Mouse (Mus musculus) forebrain, embryonic 14.5 days (tissue): ENCODE data around the gene Hdac10. TPM values are rescaled to one million over a fixed set of nuclear protein-coding genes. Genes with fewer than 3 reads are reported as not detected.

Source experiments
- ATAC-seq: fragments of 200-750 bp; cut with Nextera tagmentation; 2 replicates; pipeline ENCODE4 v1.8.0; 2017; ENCODE audit warnings: mild to moderate bottlenecking, moderate library complexity
- DNase-seq: peaks from one replicate; pipeline ENCODE4 v3.0.0-alpha.2; 2015; ENCODE audit warnings: low spot score
- H3K27ac ChIP-seq: fragments of 300-500 bp; sonication (generic); 2 replicates; pipeline ENCODE4 v1.5.1; 2014; ENCODE audit warnings: low read depth, mild to moderate bottlenecking, control low read depth, low read length, moderate library complexity
- H3K27me3 ChIP-seq: fragments of 300-500 bp; sonication (generic); replicated peaks from 2 replicates; pipeline ENCODE4 v1.6.1; 2014; ENCODE audit warnings: low read length, control low read depth, mixed read lengths; ENCODE audit not compliant: control insufficient read depth, insufficient read depth
- H3K36me3 ChIP-seq: fragments of 300-500 bp; sonication (generic); 2 replicates; pipeline ENCODE4 v1.6.1; 2014; ENCODE audit warnings: low read length, control low read depth; ENCODE audit not compliant: control insufficient read depth, insufficient read depth
- H3K4me1 ChIP-seq: fragments of 300-500 bp; sonication (generic); 2 replicates; pipeline ENCODE4 v1.6.1; 2014; ENCODE audit warnings: antibody characterized with exemption, low read length, control low read depth; ENCODE audit not compliant: control insufficient read depth, insufficient read depth
- H3K4me2 ChIP-seq: fragments of 300-500 bp; sonication (generic); 2 replicates; pipeline ENCODE4 v1.6.1; 2014; ENCODE audit warnings: mild to moderate bottlenecking, control low read depth, low read length
- H3K4me3 ChIP-seq: fragments of 300-500 bp; sonication (generic); 2 replicates; pipeline ENCODE4 v1.5.1; 2014; ENCODE audit warnings: low read depth, low read length, control low read depth
- H3K9ac ChIP-seq: fragments of 300-500 bp; sonication (generic); 2 replicates; pipeline ENCODE4 v1.6.1; 2014; ENCODE audit warnings: mild to moderate bottlenecking, low read length, control low read depth, moderate library complexity
- H3K9me3 ChIP-seq: fragments of 300-500 bp; sonication (generic); replicated peaks from 2 replicates; pipeline ENCODE4 v1.6.1; 2016; ENCODE audit warnings: low read length, control low read depth, mixed read lengths; ENCODE audit not compliant: control insufficient read depth
- WGBS: fragments of 180-500 bp; shearing (Covaris S2); extraction: QIAGEN DNeasy Blood & Tissue Kit; methylation state at CpG from one replicate; pipeline ENCODE4 v1.1.7; 2014; 5-methylcytosine and 5-hydroxymethylcytosine counted together
- polyA plus RNA-seq: library from polyadenylated mRNA; unstranded; fragments of >200 nt; fragmentation: Nextera tagmentation; extraction: Ambion mirVana; gene quantifications from 2 replicates; pipeline ENCODE4 v1.2.1, GENCODE M21; 2014

The Hdac10 gene
- polyA plus RNA-seq, 1 experiment from 2014 or later = 18.4 TPM

DNA sequence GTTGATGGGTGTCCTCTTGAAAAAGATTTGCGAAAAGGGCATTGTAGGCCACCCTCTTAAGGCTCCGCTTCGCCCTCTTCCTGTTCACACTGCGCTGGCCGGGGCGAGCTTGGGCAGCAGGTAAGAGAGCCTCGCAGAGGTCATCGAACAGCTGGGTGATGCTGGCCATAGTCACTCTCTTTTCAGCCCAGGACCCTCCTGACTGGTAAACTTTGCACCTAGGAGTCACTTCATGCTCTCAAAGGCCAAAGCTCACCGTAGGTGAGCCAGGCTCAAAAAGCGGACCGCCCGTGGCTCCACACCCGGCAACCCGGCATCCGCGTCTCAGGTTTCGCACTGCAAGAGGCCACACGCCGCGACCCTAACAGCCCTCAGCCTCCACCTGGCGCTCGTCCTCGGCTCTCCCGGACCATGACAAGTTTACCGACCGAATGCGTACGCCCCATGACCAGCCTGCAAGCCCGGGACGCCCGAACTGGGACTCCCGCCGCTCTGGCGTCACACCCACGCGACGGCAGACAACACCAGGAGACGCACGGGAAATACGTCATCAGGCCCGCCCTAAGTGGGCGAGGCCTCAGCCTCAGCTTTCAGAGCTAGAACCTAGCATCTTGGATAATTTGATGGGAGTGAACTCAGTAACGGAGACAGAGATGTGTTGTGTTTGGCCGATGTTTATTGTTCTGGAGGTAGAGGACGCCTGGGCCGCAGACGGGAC is 5.7 kb downstream of the Hdac10 start, which contains the start of gene Tubgcp6:
Tubgcp6 (minus strand) TSS at position 464 of the 718 bp plus-strand sequence.
- Histone ChIP-seq H3K4me1 (peaks cover 30% of the 10 kb centered on the region), H3K9ac (peak within 1 kb of the TSS; percentile 80), H3K9me3 (no peaks in the 10 kb centered on the region), H3K27ac (peak within 1 kb of the TSS; percentile 83), H3K4me3 (peak within 1 kb of the TSS; percentile 89), H3K27me3 (no peaks in the 10 kb centered on the region), H3K36me3 (peaks cover 27% of the 10 kb centered on the region), H3K4me2 (peak within 1 kb of the TSS; percentile 96)
- under 1% methylated on average over 47 of the region's 47 CpGs for WGBS
- peak; percentile 98 for DNase-seq
- ATAC-seq = peak; percentile 90

GRCm38 (mm10) chr15:89118007-89118406 is 10.5 kb downstream of the Hdac10 start:
- H3K27ac ChIP-seq = no peak overlapping the region
- no peaks in the 10 kb centered on the region for H3K9me3 ChIP-seq
- ATAC-seq (no peak), DNase-seq (peak; percentile 21)
- H3K4me3 ChIP-seq = no peak overlapping the region
- H3K4me1 ChIP-seq = peaks cover 23% of the 10 kb centered on the region
- peaks cover 61% of the 10 kb centered on the region for H3K36me3 ChIP-seq
- H3K9ac ChIP-seq = no peak overlapping the region
- no peaks in the 10 kb centered on the region for H3K27me3 ChIP-seq
- H3K4me2 ChIP-seq = no peak overlapping the region

- H3K36me3 ChIP-seq = peaks cover 98% of the 10 kb centered on the region
These were observed 18.4 kb downstream of the Hdac10 start for GRCm38 (mm10) chr15:89110147-89110546.

DNA sequence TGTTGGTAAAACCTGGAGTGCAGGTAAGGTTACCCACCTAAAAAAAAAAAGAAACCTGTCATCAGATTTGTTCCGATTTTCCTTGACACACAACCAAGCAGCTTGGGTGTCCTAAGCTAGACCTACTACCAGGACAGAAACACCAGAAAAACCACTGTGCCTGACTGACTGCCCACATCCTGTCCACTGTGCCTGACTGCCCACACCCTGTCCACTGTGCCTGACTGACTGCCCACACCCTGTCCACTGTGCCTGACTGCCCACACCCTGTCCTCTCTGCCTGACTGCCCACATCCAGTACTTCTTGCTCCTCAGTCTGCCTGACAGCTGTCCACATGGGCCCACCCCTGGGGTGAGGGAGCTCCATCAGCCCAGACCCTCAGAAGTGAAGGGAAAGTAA is 21.5 kb downstream of the Hdac10 start:
- ATAC-seq = no peak
- Histone ChIP-seq H3K4me3 (no peak overlapping the region), H3K36me3 (peaks cover 100% of the 10 kb centered on the region), H3K9ac (no peak overlapping the region), H3K27me3 (no peaks in the 10 kb centered on the region), H3K4me1 (no peaks in the 10 kb centered on the region), H3K9me3 (no peaks in the 10 kb centered on the region), H3K4me2 (no peak overlapping the region), H3K27ac (no peak overlapping the region)
- 81% methylated on average over 1 of the region's 1 CpGs for WGBS
- no peak for DNase-seq

More at GRCm38 (mm10) chr15:89110147-89110546, 18.4 kb downstream of the Hdac10 start:
- Histone ChIP-seq H3K9ac (no peak overlapping the region), H3K9me3 (no peaks in the 10 kb centered on the region), H3K4me1 (no peaks in the 10 kb centered on the region), H3K27ac (no peak overlapping the region), H3K4me3 (no peak overlapping the region), H3K4me2 (no peak overlapping the region), H3K27me3 (no peaks in the 10 kb centered on the region)
- ATAC-seq (no peak), DNase-seq (no peak)
- 83% methylated on average over 9 of the region's 9 CpGs for WGBS

- Histone ChIP-seq H3K4me1 (no peaks in the 10 kb centered on the region), H3K27ac (no peak overlapping the region), H3K27me3 (no peaks in the 10 kb centered on the region), H3K9ac (no peak overlapping the region), H3K36me3 (peaks cover 100% of the 10 kb centered on the region), H3K9me3 (no peaks in the 10 kb centered on the region), H3K4me3 (no peak overlapping the region), H3K4me2 (no peak overlapping the region)
- DNase-seq (no peak), ATAC-seq (no peak)
- 83% methylated on average over 13 of the region's 13 CpGs for WGBS
These were observed 22.4 kb downstream of the Hdac10 start for GRCm38 (mm10) chr15:89106073-89106472.

- Histone ChIP-seq H3K4me2 (no peak overlapping the region), H3K9ac (no peak overlapping the region), H3K27ac (no peak overlapping the region), H3K27me3 (no peaks in the 10 kb centered on the region), H3K4me1 (no peaks in the 10 kb centered on the region), H3K9me3 (no peaks in the 10 kb centered on the region), H3K36me3 (peaks cover 100% of the 10 kb centered on the region), H3K4me3 (no peak overlapping the region)
- WGBS = 96% methylated on average over 8 of the region's 8 CpGs
- no peak for ATAC-seq
- DNase-seq = no peak
These were observed 24.1 kb downstream of the Hdac10 start for GRCm38 (mm10) chr15:89104425-89104824.

GRCm38 (mm10) chr15:89103921-89104320 is 24.6 kb downstream of the Hdac10 start:
- no peak overlapping the region for H3K4me2 ChIP-seq
- no peak overlapping the region for H3K4me3 ChIP-seq
- no peak for ATAC-seq
- DNase-seq = no peak
- no peak overlapping the region for H3K9ac ChIP-seq
- H3K36me3 ChIP-seq = peaks cover 100% of the 10 kb centered on the region
- no peak overlapping the region for H3K27ac ChIP-seq
- 84% methylated on average over 10 of the region's 10 CpGs for WGBS
- no peaks in the 10 kb centered on the region for H3K9me3 ChIP-seq
- no peaks in the 10 kb centered on the region for H3K4me1 ChIP-seq
- H3K27me3 ChIP-seq = no peaks in the 10 kb centered on the region

DNA sequence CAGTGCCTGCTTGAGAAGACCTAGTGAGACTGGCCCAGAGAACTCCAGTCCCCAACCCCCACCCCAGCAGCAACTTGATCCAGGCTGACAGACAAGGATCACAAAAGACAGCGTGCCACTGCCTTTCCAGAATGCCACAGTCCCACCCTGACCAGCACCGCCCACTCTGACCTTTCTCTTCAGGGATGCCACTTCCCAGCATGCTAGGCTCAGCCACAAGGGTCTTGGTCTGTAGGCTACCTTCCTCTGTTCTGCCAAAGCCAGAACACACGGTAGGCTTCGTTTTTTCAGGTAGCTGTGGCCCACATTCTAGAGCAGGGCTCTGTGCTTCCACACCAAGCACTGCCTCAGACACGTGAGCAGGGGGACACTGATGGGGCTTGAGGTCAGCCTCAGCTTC is 25.9 kb downstream of the Hdac10 start:
- H3K4me1 ChIP-seq = no peaks in the 10 kb centered on the region
- WGBS = 77% methylated on average over 5 of the region's 5 CpGs
- H3K9ac ChIP-seq = no peak overlapping the region
- peaks cover 100% of the 10 kb centered on the region for H3K36me3 ChIP-seq
- no peak for DNase-seq
- no peak overlapping the region for H3K4me2 ChIP-seq
- no peak for ATAC-seq
- no peak overlapping the region for H3K4me3 ChIP-seq
- no peaks in the 10 kb centered on the region for H3K9me3 ChIP-seq
- no peak overlapping the region for H3K27ac ChIP-seq
- H3K27me3 ChIP-seq = no peaks in the 10 kb centered on the region

GRCm38 (mm10) chr15:89100823-89101222 is 27.7 kb downstream of the Hdac10 start:
- Histone ChIP-seq H3K4me2 (no peak overlapping the region), H3K4me3 (no peak overlapping the region), H3K27ac (no peak overlapping the region), H3K9me3 (no peaks in the 10 kb centered on the region), H3K36me3 (peaks cover 100% of the 10 kb centered on the region), H3K9ac (no peak overlapping the region), H3K4me1 (no peaks in the 10 kb centered on the region), H3K27me3 (no peaks in the 10 kb centered on the region)
- DNase-seq = no peak
- no peak for ATAC-seq
- 95% methylated on average over 12 of the region's 12 CpGs for WGBS
